Mouse (Mus musculus): ENCODE measurements around the gene Nxph1. TPM values are rescaled to one million over a fixed set of nuclear protein-coding genes. Genes with fewer than 3 reads are reported as not detected.

Nxph1 gene
- polyA plus RNA-seq, 1 experiment from 2014 or later = not detected

DNA sequence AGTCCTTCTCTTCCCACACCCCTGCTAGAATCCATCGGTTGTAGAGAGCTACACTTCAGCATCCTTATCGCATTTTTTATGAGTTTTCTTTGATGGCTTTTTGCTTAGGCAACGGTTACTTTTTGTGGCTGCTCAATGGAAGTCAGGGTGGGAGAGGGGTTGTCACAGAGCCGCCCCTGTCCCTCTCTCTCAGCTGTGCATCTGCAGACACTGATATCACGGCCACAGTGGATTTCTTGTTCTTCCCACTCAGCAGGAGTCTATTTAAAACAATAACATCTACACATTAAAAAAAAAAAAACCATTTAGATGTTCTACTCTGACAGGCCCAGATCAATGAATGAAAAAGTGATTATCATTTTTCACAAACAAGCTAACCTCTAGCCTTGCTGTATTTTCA is 13.0 kb upstream of the Nxph1 start:
- Histone ChIP-seq H3K27ac (ENCODE audit: low read depth) (no peak overlapping the region), H3K9me3 (ENCODE audit: low read depth, low read length) (no peaks in the 10 kb centered on the region), H3K4me1 (ENCODE audit: insufficient read depth) (no peaks in the 10 kb centered on the region), H3K9ac (no peak overlapping the region), H3K4me3 (ENCODE audit: low read depth, low read length) (no peak overlapping the region), H3K36me3 (ENCODE audit: insufficient read depth) (no peaks in the 10 kb centered on the region), H3K4me2 (no peak overlapping the region), H3K27me3 (ENCODE audit: insufficient read depth, low read length) (no peaks in the 10 kb centered on the region)
- ATAC-seq (ENCODE audit: insufficient read depth) = no peak
- no peak for TF ChIP-seq CTCF (IDR thresholded peaks at IDR 0.05; ENCODE audit: low read depth)
- WGBS = 45% methylated on average over 5 of the region's 5 CpGs
- DNase-seq = no peak

DNA sequence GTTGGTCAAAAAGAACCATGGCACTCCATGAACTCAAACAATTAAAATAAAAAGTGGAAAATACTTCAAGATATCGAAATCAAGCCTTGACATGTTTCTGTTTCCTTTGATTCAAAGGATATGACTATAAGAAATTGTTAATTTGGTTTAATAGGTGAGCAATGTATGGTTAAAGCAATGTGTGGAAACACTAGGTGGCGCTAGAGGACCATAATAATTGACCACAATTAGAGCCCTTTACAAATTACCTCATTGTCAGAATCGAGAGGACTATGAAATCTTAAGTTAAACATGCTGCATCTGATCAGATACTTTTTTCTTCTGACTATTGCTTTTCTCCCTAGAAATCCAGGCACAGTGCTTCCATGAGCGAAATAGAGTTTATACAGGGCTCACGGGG is 12.5 kb upstream of the Nxph1 start:
- no peaks in the 10 kb centered on the region for H3K36me3 ChIP-seq (ENCODE audit: insufficient read depth)
- H3K4me2 ChIP-seq = no peak overlapping the region
- 12% methylated on average over 5 of the region's 5 CpGs for WGBS
- DNase-seq = peak; percentile 92
- ATAC-seq (ENCODE audit: insufficient read depth) = peak; percentile 56
- no peak overlapping the region for H3K27ac ChIP-seq (ENCODE audit: low read depth)
- no peaks in the 10 kb centered on the region for H3K4me1 ChIP-seq (ENCODE audit: insufficient read depth)
- TF ChIP-seq CTCF (IDR thresholded peaks at IDR 0.05; ENCODE audit: low read depth) = peak; percentile 74
- H3K9me3 ChIP-seq (ENCODE audit: low read depth, low read length) = no peaks in the 10 kb centered on the region
- H3K27me3 ChIP-seq (ENCODE audit: insufficient read depth, low read length) = no peaks in the 10 kb centered on the region
- no peak overlapping the region for H3K9ac ChIP-seq
- no peak overlapping the region for H3K4me3 ChIP-seq (ENCODE audit: low read depth, low read length)

DNA sequence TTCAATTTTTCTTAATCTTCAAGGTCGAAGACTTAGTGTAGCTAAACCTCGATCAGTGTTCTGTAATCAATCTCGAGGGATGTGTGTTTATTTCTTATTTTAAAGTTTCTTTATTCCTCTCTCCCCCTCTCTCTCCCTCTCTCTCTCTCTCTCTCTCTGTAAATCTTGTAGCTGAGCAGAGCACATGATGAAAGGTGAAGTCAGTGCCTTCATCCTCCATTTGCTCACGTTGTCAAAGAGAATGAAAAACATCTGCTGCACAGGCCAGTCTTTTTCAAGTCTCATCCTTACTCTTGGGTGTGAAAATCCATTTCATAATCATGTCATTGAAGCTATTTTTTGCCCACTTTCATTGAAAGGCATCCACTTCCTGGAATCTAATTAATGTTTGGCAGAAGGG is 12.1 kb upstream of the Nxph1 start:
- H3K36me3 ChIP-seq (ENCODE audit: insufficient read depth) = no peaks in the 10 kb centered on the region
- H3K9me3 ChIP-seq (ENCODE audit: low read depth, low read length) = no peaks in the 10 kb centered on the region
- H3K27ac ChIP-seq (ENCODE audit: low read depth) = no peak overlapping the region
- H3K4me1 ChIP-seq (ENCODE audit: insufficient read depth) = no peaks in the 10 kb centered on the region
- 9% methylated on average over 4 of the region's 4 CpGs for WGBS
- H3K4me3 ChIP-seq (ENCODE audit: low read depth, low read length) = no peak overlapping the region
- no peak for DNase-seq
- no peak overlapping the region for H3K4me2 ChIP-seq
- H3K9ac ChIP-seq = no peak overlapping the region
- ATAC-seq (ENCODE audit: insufficient read depth) = no peak
- no peak for TF ChIP-seq CTCF (IDR thresholded peaks at IDR 0.05; ENCODE audit: low read depth)
- no peaks in the 10 kb centered on the region for H3K27me3 ChIP-seq (ENCODE audit: insufficient read depth, low read length)

DNA sequence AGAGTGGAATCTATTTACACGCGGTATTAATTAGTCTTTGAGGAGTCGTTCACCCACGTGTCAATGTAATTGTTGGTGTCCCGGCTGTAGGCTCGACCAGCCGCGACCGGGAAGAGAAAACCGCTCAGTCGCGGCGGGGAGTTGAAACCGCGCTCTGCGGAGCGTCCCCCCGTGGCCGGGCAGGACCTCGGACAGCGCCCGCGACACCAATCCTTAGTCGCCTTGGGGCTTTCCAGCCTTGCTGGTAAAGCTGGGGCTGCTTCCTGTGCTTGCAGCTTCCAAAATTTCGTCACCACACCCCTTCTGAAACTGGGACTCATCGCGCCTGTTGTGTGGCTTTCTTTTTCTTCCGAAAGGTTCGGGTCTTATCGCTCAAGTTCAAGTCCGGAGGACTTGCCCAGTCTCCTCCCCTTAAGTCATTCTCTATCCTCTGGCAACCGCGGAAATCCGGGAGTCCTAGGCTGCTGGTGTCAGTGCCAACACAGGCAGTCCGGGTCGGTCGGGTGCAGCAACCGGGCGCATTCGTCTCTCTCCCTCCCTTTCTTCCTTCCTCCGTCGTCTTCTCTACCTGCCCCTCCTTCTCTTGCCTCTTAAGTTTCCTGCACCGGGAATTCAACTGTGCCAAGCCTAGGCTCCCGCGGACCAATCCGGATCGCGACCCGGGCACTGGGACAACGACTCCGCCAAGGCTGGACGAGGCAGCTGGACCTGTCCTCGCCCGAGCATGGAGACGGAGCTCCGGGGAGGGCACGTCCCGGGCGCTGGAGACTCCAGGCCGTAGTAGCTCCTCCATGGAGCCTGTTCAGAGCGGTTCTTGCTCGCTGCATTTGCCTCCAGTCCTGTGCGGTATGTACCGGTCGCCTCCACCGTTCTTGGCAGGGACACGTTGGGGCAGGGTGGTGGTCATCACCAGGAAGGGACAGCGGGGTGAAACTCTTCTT is 510 bp downstream of the Nxph1 start:
- WGBS = 2% methylated on average over 68 of the region's 68 CpGs

DNA sequence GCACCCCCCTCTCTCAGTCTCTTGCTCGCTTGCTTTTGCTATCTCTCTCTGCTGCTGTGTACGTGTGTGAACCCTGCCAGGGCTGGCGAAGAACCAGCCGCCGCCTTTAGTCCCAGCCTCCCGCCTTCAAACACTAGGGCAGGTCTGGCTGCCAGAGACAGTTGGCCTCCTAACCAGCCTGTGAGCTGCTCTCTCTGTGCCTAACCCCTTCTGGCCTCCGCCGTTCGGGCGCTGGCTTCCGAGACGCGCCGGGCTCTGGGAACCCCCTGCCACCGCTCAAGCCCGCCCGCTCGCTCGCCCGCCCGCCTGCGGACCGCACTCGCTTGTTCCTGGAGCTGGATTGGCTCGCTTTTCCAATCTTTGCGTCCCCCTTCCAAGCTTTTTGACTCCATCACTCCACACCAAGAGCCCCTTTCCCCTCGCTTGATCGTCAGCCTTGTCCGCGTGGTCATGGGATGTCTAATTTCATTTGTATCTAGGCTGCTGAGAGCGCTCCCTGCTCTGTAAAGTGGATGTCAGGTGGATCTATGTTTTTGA is 1.5 kb downstream of the Nxph1 start:
- Histone ChIP-seq H3K36me3 (ENCODE audit: insufficient read depth) (no peaks in the 10 kb centered on the region), H3K4me2 (no peak overlapping the region), H3K27me3 (ENCODE audit: insufficient read depth, low read length) (peaks cover 71% of the 10 kb centered on the region), H3K4me1 (ENCODE audit: insufficient read depth) (no peaks in the 10 kb centered on the region), H3K4me3 (ENCODE audit: low read depth, low read length) (no peak overlapping the region), H3K9me3 (ENCODE audit: low read depth, low read length) (no peaks in the 10 kb centered on the region), H3K27ac (ENCODE audit: low read depth) (no peak overlapping the region), H3K9ac (no peak overlapping the region)
- 1% methylated on average over 31 of the region's 31 CpGs for WGBS
- ATAC-seq (ENCODE audit: insufficient read depth) (no peak), DNase-seq (no peak)
- TF ChIP-seq CTCF (IDR thresholded peaks at IDR 0.05; ENCODE audit: low read depth) = no peak

More for the DNA sequence above, 510 bp downstream of the Nxph1 start:
- H3K4me3 ChIP-seq (ENCODE audit: low read depth, low read length) = peak overlapping the region; percentile 17; the same call in 1 of the 2 replicates
- no peaks in the 10 kb centered on the region for H3K36me3 ChIP-seq (ENCODE audit: insufficient read depth)
- DNase-seq (peak; percentile 86), ATAC-seq (ENCODE audit: insufficient read depth) (peak; percentile 85)
- no peak overlapping the region for H3K9ac ChIP-seq
- no peak for TF ChIP-seq CTCF (IDR thresholded peaks at IDR 0.05; ENCODE audit: low read depth)
- peaks cover 62% of the 10 kb centered on the region for H3K27me3 ChIP-seq (ENCODE audit: insufficient read depth, low read length)
- H3K27ac ChIP-seq (ENCODE audit: low read depth) = no peak overlapping the region
- no peaks in the 10 kb centered on the region for H3K9me3 ChIP-seq (ENCODE audit: low read depth, low read length)
- H3K4me2 ChIP-seq = peak overlapping the region; percentile 40
- no peaks in the 10 kb centered on the region for H3K4me1 ChIP-seq (ENCODE audit: insufficient read depth)

DNA sequence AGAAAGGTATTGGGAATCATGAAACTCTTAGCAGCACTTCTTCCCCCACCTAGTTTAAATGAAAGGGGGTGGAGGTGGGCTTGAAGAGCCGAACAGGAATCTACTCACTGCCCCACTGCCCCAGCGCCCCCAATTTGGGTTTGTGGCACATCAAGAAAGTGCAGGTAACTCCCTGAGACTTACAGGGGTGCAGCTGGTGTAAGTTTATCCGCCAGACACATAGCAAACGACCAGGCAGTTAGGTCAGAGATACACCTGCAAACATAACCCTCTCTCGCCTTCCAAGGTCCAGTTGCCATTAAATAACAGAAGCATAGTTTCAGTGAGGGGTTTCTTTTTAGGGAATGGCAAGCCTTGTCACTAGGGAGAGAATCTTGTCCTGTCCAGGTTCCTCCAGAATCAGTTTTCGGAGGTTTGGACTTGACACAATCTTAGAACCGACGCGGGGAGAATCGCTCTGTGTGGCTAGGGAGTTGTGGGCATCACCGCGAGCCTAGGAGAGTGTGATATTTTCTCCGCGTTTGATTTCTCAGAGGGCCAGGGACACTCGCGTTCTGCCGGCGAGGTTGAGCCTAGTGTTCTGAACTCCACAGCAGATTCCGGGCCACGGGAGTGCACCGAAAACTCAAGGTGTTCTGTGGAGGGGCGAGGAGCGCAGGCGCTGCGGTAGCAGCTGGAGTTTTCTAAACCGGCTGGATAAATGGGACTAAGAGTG is 2.5 kb downstream of the Nxph1 start:
- WGBS = 1% methylated on average over 26 of the region's 26 CpGs
- H3K9me3 ChIP-seq (ENCODE audit: low read depth, low read length) = no peaks in the 10 kb centered on the region
- peaks cover 79% of the 10 kb centered on the region for H3K27me3 ChIP-seq (ENCODE audit: insufficient read depth, low read length)
- H3K36me3 ChIP-seq (ENCODE audit: insufficient read depth) = no peaks in the 10 kb centered on the region
- peak overlapping the region; percentile 54 for H3K4me2 ChIP-seq
- no peak overlapping the region for H3K27ac ChIP-seq (ENCODE audit: low read depth)
- no peaks in the 10 kb centered on the region for H3K4me1 ChIP-seq (ENCODE audit: insufficient read depth)
- H3K4me3 ChIP-seq (ENCODE audit: low read depth, low read length) = peak overlapping the region; percentile 27
- H3K9ac ChIP-seq = no peak overlapping the region
- DNase-seq (no peak), ATAC-seq (ENCODE audit: insufficient read depth) (no peak)
- no peak for TF ChIP-seq CTCF (IDR thresholded peaks at IDR 0.05; ENCODE audit: low read depth)

DNA sequence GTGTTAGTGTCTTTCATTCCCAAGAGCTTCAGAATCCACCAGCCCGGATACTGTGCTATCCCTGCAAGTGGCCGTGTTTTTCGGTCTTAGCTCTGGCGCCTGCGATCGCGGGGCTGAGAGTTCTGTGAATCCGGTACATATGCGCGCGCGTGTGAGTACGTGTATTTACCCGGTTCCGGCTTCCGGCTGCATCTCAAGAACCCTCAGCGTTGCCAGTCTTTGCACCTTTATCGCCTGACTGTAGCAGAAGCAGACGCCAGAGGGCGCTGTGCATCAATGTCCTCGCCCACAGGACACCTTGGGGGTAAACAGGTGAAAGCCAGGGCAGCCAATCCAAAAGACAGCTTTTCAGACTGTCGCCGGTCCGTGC is 3.1 kb downstream of the Nxph1 start:
- no peaks in the 10 kb centered on the region for H3K9me3 ChIP-seq (ENCODE audit: low read depth, low read length)
- H3K4me1 ChIP-seq (ENCODE audit: insufficient read depth) = no peaks in the 10 kb centered on the region
- peak overlapping the region; percentile 27 for H3K4me3 ChIP-seq (ENCODE audit: low read depth, low read length)
- 1% methylated on average over 24 of the region's 24 CpGs for WGBS
- TF ChIP-seq CTCF (IDR thresholded peaks at IDR 0.05; ENCODE audit: low read depth) = peak; percentile 73
- no peaks in the 10 kb centered on the region for H3K36me3 ChIP-seq (ENCODE audit: insufficient read depth)
- ATAC-seq (ENCODE audit: insufficient read depth) = 0 out of 2 replicates have a peak, but pooled peaks have one; percentile 37
- no peak overlapping the region for H3K27ac ChIP-seq (ENCODE audit: low read depth)
- peak overlapping the region; percentile 54 for H3K4me2 ChIP-seq
- peaks cover 84% of the 10 kb centered on the region for H3K27me3 ChIP-seq (ENCODE audit: insufficient read depth, low read length)
- H3K9ac ChIP-seq = no peak overlapping the region
- DNase-seq = peak; percentile 70
